Mouse (Mus musculus) myocyte (in vitro differentiated cells): ENCODE measurements around the gene Tmem213.

Experiments
- CEBPB ChIP-seq: IDR thresholded peaks from 2 replicates; pipeline ENCODE4 v1.6.1; 2011; ENCODE audit warnings: mild to moderate bottlenecking, moderate library complexity; ENCODE audit not compliant: poor library complexity, insufficient read depth, severe bottlenecking
- MYOG ChIP-seq, 3 experiments: IDR thresholded peaks; one replicate each; pipeline ENCODE4 v1.6.1; 2011; ENCODE audit warnings: control low read depth in 2 of 3, low read depth in 2 of 3, mild to moderate bottlenecking in 2 of 3; ENCODE audit not compliant: insufficient read length in 2 of 3, control insufficient read depth in 1 of 3, insufficient read depth in 1 of 3
- POLR2AphosphoS2 ChIP-seq: IDR thresholded peaks from one replicate; pipeline ENCODE4 v1.6.1; 2011; ENCODE audit warnings: low read depth, control low read depth; ENCODE audit not compliant: insufficient read length

DNA sequence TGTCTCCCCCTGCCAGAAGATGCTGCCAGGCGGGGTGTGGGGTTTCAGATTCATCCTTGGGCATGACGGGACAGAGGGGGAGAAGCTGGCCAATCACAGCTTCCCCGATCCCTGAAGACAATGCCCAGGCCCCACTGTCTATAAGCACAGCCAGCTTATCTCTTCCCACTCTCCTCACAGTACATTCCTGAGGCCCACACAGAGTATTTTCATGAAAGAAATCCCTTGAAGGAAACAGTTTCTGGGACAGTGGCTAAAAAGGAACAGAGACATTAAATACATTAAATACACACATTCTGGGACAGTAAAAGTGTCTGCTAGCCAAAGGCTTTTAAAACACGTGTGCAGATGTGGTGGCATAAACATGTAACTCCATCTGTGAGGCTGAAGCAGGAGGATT, 28.7 kb upstream of the Tmem213 start:
- no peak for TF ChIP-seq CEBPB
- no peak for TF ChIP-seq MYOG (IDR thresholded peaks at IDR 0.05; ENCODE audit: control insufficient read depth in 1 of 3, insufficient read depth in 1 of 3, insufficient read length in 2 of 3, low read depth in 2 of 3)
- no peak for TF ChIP-seq POLR2AphosphoS2
